Mouse (Mus musculus) ES-E14 (cell line): Measurements from ENCODE around the gene Zfp213.

Experiments used
- CHD2 ChIP-seq: IDR thresholded peaks from 2 replicates; pipeline ENCODE4 v1.6.1; 2014; ENCODE audit warnings: mild to moderate bottlenecking, low read depth, low read length, inconsistent platforms
- HCFC1 ChIP-seq: IDR thresholded peaks from 2 replicates; pipeline ENCODE4 v1.6.1; 2012; ENCODE audit warnings: low read length, inconsistent platforms, borderline replicate concordance; ENCODE audit not compliant: insufficient read depth
- MAFK ChIP-seq: IDR thresholded peaks from 2 replicates; pipeline ENCODE4 v1.6.1; 2014; ENCODE audit warnings: mild to moderate bottlenecking, low read depth, low read length, inconsistent platforms; ENCODE audit not compliant: insufficient read depth
- ZC3H11A ChIP-seq: IDR thresholded peaks from 2 replicates; pipeline ENCODE4 v1.6.1; 2012; ENCODE audit warnings: low read depth, mild to moderate bottlenecking, inconsistent platforms, low read length, borderline replicate concordance
- ZNF384 ChIP-seq: IDR thresholded peaks from 2 replicates; pipeline ENCODE4 v1.6.1; 2012; ENCODE audit warnings: low read depth, low read length, inconsistent platforms

DNA sequence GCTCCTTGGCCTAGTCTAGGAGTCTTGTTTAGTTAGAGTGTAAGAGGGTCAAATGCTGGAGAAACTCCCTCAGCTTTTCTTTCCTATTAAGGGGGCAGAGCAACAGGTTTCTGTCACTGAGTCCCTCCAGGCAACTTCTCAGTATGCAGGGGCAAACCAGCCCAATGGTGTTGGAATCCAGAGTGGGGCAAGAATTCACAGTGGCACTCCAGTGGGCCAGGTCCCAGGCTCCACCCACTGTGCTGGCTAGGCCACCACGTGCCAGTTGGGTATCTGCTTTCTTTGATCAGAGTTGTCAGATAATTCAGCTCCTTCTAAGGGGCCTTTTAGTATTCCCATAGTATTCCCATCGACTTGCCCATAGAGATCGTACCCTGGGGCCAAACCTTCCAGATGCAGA lies 23.9 kb downstream of the Zfp213 start:
- TF ChIP-seq ZC3H11A = no peak
- TF ChIP-seq HCFC1 = no peak
- TF ChIP-seq MAFK = no peak
- no peak for TF ChIP-seq ZNF384
- no peak for TF ChIP-seq CHD2
